Mouse (Mus musculus): ENCODE data around the gene Gemin2. TPM values are rescaled to one million over a fixed set of nuclear protein-coding genes. Genes with fewer than 3 reads are reported as not detected.
"Not testable (repeated sequence)": the region's sequence is repeated elsewhere in the genome, so short reads cannot be mapped to it uniquely, and the experiment has no call there.

Gene Gemin2
- 11.8 and 13.9 TPM in 2 replicates for polyA plus RNA-seq (2014; fragmentation: Nextera tagmentation; extraction: Ambion mirVana)

DNA sequence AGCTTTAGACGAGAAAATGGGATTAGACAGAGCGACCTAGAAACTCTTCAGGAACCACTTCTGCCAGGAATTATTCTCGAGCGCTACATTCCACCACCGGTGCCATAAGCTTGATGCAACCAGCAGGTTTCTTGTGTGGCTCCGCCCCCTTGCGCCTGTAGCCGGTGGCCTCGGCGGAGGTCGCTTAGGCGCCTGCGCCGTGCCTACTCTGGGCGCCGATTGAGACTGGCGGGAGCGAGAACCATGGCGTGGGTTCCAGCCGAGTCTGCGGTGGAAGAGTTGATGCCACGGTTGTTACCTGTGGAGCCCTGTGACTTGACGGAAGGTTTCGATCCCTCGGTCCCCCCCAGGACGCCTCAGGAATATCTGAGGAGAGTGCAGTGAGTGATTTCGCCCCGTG is at the start of gene Gemin2:
TSS of gene Gemin2 (plus strand) at position 160 of the 400 bp plus-strand sequence.
- no peaks in the 10 kb centered on the region for H3K9me3 ChIP-seq (ENCODE audit: control insufficient read depth, low read length)

GRCm38 (mm10) chr12:58964583-58964982 is 48.6 kb upstream of the Gemin2 start:
- no peak overlapping the region for H3K9ac ChIP-seq
- no peaks in the 10 kb centered on the region for H3K9me3 ChIP-seq (ENCODE audit: control insufficient read depth, low read length)
- 76% methylated on average over 4 of the region's 4 CpGs for WGBS
- H3K27me3 ChIP-seq (ENCODE audit: control insufficient read depth, insufficient read depth, low read length): no peaks in the 10 kb centered on the region
- H3K4me3 ChIP-seq (replicated peaks; ENCODE audit: low read length): no peak overlapping the region
- no peak overlapping the region for H3K27ac ChIP-seq
- H3K4me2 ChIP-seq (replicated peaks): no peak overlapping the region
- peak; percentile 55 for ATAC-seq (ENCODE audit: low FRiP score)
- peak; percentile 49 for DNase-seq (ENCODE audit: low spot score)
- peaks cover 68% of the 10 kb centered on the region for H3K36me3 ChIP-seq (replicated peaks; ENCODE audit: control insufficient read depth, insufficient read depth)
- no peaks in the 10 kb centered on the region for H3K4me1 ChIP-seq (replicated peaks; ENCODE audit: control insufficient read depth, insufficient read depth, low read length)

More for the DNA sequence above, at the start of gene Gemin2:
- H3K36me3 ChIP-seq (replicated peaks; ENCODE audit: control insufficient read depth, insufficient read depth): peaks cover 9% of the 10 kb centered on the region
- ATAC-seq (ENCODE audit: low FRiP score) (peak; percentile 73), DNase-seq (ENCODE audit: low spot score) (peak; percentile 86)
- H3K27ac ChIP-seq: peak within 1 kb of the TSS; percentile 76
- peak within 1 kb of the TSS; percentile 89 for H3K4me2 ChIP-seq (replicated peaks)
- no peaks in the 10 kb centered on the region for H3K27me3 ChIP-seq (ENCODE audit: control insufficient read depth, insufficient read depth, low read length)
- H3K4me1 ChIP-seq (replicated peaks; ENCODE audit: control insufficient read depth, insufficient read depth, low read length): peaks cover 27% of the 10 kb centered on the region
- WGBS: under 1% methylated on average over 28 of the region's 28 CpGs
- peak within 1 kb of the TSS; percentile 62 for H3K4me3 ChIP-seq (replicated peaks; ENCODE audit: low read length)
- peak within 1 kb of the TSS; percentile 74 for H3K9ac ChIP-seq

DNA sequence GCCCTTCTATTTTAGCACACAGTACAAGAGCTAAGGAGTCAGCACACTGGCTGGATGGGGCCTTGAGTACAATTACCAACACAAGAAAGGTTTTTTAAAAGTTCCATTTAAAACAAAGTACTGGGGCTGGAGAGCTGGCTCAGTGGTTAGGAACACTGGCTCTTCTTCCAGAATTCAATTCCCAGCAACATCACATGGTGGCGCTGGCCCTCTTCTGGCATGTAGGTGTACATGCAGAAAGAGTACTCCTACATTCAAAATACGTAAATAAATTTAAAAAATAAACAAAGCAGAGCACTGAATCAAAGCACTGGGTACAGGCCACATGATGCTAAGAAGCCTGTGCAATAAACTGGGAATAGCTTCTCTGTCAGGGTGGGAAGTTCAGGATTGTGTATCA is 36.2 kb upstream of the Gemin2 start:
- no peaks in the 10 kb centered on the region for H3K27me3 ChIP-seq (ENCODE audit: control insufficient read depth, insufficient read depth, low read length)
- H3K9me3 ChIP-seq (ENCODE audit: control insufficient read depth, low read length): no peaks in the 10 kb centered on the region
- H3K4me3 ChIP-seq (replicated peaks; ENCODE audit: low read length): no peak overlapping the region
- no peak overlapping the region for H3K4me2 ChIP-seq (replicated peaks)
- 79% methylated on average over 2 of the region's 2 CpGs for WGBS
- H3K9ac ChIP-seq: no peak overlapping the region
- H3K36me3 ChIP-seq (replicated peaks; ENCODE audit: control insufficient read depth, insufficient read depth): peaks cover 80% of the 10 kb centered on the region
- H3K27ac ChIP-seq: no peak overlapping the region
- H3K4me1 ChIP-seq (replicated peaks; ENCODE audit: control insufficient read depth, insufficient read depth, low read length): no peaks in the 10 kb centered on the region
- no peak for ATAC-seq (ENCODE audit: low FRiP score)
- DNase-seq (ENCODE audit: low spot score): no peak

DNA sequence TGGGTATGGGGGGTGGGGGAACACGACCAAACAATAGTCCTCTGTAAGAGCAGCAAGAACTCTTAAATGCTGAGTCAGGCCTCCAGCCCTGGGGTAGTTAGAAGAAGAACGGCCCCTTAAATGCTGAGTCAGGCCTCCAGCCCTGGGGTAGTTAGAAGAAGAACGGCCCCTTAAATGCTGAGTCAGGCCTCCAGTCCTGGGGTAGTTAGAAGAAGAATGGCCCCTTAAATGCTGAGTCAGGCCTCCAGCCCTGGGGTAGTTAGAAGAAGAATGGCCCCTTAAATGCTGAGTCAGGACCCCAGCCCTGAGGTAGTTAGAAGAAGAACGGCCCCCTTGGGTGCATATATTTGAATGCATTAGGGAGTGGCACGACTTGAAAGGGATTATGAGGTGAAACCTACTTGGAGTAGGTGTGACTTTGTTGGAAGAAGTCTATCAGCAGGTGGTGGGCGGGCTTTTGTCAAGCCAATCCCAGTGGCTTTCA is 32.0 kb upstream of the Gemin2 start:
- 84% methylated on average over 6 of the region's 6 CpGs for WGBS
- H3K4me2 ChIP-seq (replicated peaks); H3K27ac ChIP-seq; ATAC-seq (ENCODE audit: low FRiP score); H3K9ac ChIP-seq; H3K9me3 ChIP-seq (ENCODE audit: control insufficient read depth, low read length); H3K4me3 ChIP-seq (replicated peaks; ENCODE audit: low read length); DNase-seq (ENCODE audit: low spot score); H3K27me3 ChIP-seq (ENCODE audit: control insufficient read depth, insufficient read depth, low read length); H3K4me1 ChIP-seq (replicated peaks; ENCODE audit: control insufficient read depth, insufficient read depth, low read length): not testable (repeated sequence)
- H3K36me3 ChIP-seq (replicated peaks; ENCODE audit: control insufficient read depth, insufficient read depth): peaks cover 87% of the 10 kb centered on the region

GRCm38 (mm10) chr12:58985766-58986165 is 27.4 kb upstream of the Gemin2 start:
- 96% methylated on average over 3 of the region's 3 CpGs for whole genome bisulfite sequencing
- ATAC-seq (ENCODE audit: low FRiP score) (no peak), DNase-seq (ENCODE audit: low spot score) (no peak)
- peaks cover 84% of the 10 kb centered on the region for H3K36me3 ChIP-seq (replicated peaks; ENCODE audit: control insufficient read depth, insufficient read depth)
- no peak overlapping the region for H3K4me3 ChIP-seq (replicated peaks; ENCODE audit: low read length)
- no peak overlapping the region for H3K27ac ChIP-seq
- H3K4me1 ChIP-seq (replicated peaks; ENCODE audit: control insufficient read depth, insufficient read depth, low read length): no peaks in the 10 kb centered on the region
- H3K27me3 ChIP-seq (ENCODE audit: control insufficient read depth, insufficient read depth, low read length): no peaks in the 10 kb centered on the region
- H3K9me3 ChIP-seq (ENCODE audit: control insufficient read depth, low read length): no peaks in the 10 kb centered on the region
- no peak overlapping the region for H3K4me2 ChIP-seq (replicated peaks)
- no peak overlapping the region for H3K9ac ChIP-seq

- no peaks in the 10 kb centered on the region for H3K27me3 ChIP-seq (ENCODE audit: control insufficient read depth, insufficient read depth, low read length)
- H3K9ac ChIP-seq: no peak overlapping the region
- peaks cover 27% of the 10 kb centered on the region for H3K4me1 ChIP-seq (replicated peaks; ENCODE audit: control insufficient read depth, insufficient read depth, low read length)
- no peak overlapping the region for H3K27ac ChIP-seq
- H3K4me2 ChIP-seq (replicated peaks): peak overlapping the region; percentile 83
- peak overlapping the region; percentile 62 for H3K4me3 ChIP-seq (replicated peaks; ENCODE audit: low read length)
- 78% methylated on average over 2 of the region's 2 CpGs for WGBS
- H3K9me3 ChIP-seq (ENCODE audit: control insufficient read depth, low read length): no peaks in the 10 kb centered on the region
- DNase-seq (ENCODE audit: low spot score) (no peak), ATAC-seq (ENCODE audit: low FRiP score) (no peak)
- H3K36me3 ChIP-seq (replicated peaks; ENCODE audit: control insufficient read depth, insufficient read depth): peaks cover 17% of the 10 kb centered on the region
These were observed 2.7 kb upstream of the Gemin2 start for GRCm38 (mm10) chr12:59010482-59010881.

DNA sequence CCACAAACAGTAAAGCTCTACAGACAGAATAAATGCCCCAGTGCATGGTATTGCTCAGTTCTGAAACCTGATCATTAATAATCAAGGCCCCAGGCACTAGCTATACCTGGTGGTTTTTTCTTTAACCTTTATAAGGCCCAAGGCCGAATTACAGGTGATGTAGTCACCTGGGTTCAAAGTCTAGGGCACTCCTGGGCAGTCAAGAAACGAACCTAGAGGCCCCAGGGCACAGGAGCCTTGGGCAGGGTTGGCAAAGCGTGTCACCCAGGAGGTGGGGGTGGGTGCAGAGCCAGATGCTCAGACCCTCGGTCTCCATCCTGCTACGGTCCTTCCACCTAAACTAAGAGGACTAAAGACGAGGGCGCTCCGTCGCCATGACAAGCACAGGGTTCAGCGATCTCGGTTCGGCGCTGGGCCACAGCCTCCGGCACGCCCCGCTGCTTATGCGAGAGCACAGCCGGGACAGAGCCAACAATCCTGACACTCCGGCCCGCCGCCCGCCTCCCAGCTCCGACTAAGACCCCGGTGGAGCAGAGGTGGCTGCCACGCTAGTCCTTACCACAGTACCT is 1.8 kb upstream of the Gemin2 start:
- H3K9ac ChIP-seq: peak overlapping the region; percentile 77
- H3K4me2 ChIP-seq (replicated peaks): peak overlapping the region; percentile 83
- WGBS: under 1% methylated on average over 25 of the region's 25 CpGs
- no peak for DNase-seq (ENCODE audit: low spot score)
- H3K27me3 ChIP-seq (ENCODE audit: control insufficient read depth, insufficient read depth, low read length): no peaks in the 10 kb centered on the region
- H3K4me3 ChIP-seq (replicated peaks; ENCODE audit: low read length): peak overlapping the region; percentile 62
- no peaks in the 10 kb centered on the region for H3K9me3 ChIP-seq (ENCODE audit: control insufficient read depth, low read length)
- ATAC-seq (ENCODE audit: low FRiP score): no peak
- H3K27ac ChIP-seq: peak overlapping the region; percentile 87
- peaks cover 27% of the 10 kb centered on the region for H3K4me1 ChIP-seq (replicated peaks; ENCODE audit: control insufficient read depth, insufficient read depth, low read length)
- H3K36me3 ChIP-seq (replicated peaks; ENCODE audit: control insufficient read depth, insufficient read depth): peaks cover 8% of the 10 kb centered on the region

DNA sequence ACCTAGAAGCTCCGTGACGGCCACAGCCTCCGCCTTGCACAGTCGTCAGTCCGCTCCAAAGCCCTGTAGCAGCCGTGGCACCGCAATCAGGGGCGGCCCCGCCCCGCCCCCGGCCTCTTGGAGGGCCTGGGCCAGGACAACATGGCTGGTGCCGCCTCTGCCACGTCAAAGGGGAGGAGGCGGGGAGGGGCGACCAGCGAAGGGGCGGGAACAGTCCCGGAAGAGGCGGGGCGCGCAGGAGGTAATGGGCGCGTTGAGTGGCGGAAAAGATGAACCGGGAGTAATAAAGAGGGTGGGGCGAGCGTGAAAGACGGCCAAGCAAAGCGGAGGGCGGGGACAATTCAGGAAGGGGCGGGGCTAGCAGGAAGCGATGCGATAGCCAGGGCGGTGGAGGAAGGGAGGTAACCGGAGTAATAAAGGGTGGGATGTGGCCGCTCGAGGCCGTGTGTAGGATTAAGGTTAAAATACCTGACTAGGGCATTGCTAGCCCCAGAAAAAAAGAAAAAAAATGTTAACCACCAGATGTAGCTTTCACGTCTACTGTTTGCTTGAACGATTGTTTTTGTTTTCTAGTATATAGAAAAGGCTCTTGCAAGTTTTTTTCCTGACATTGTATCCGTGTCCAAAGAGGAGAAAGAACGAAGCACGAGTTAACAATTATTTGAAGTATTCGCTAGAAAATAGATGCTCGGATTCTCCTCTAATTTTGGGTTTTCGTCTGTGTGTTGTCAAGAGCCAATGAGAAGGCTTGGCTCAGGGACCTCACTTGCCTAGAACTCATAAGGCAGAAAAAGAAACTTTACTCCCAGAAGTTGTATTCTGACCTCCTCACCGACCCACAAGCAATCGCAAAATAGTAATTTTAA is 1.1 kb upstream of the Gemin2 start, which contains the start of gene Sec23a:
TSS of gene Sec23a (minus strand) at position 174 of the 866 bp plus-strand sequence.
- no peaks in the 10 kb centered on the region for H3K27me3 ChIP-seq (ENCODE audit: control insufficient read depth, insufficient read depth, low read length)
- DNase-seq (ENCODE audit: low spot score) (peak; percentile 95), ATAC-seq (ENCODE audit: low FRiP score) (peak; percentile 98)
- H3K4me3 ChIP-seq (replicated peaks; ENCODE audit: low read length): peak within 1 kb of the TSS; percentile 62
- H3K36me3 ChIP-seq (replicated peaks; ENCODE audit: control insufficient read depth, insufficient read depth): peaks cover 2% of the 10 kb centered on the region
- H3K27ac ChIP-seq: peak within 1 kb of the TSS; percentile 87
- peak within 1 kb of the TSS; percentile 77 for H3K9ac ChIP-seq
- no peaks in the 10 kb centered on the region for H3K9me3 ChIP-seq (ENCODE audit: control insufficient read depth, low read length)
- WGBS: under 1% methylated on average over 48 of the region's 48 CpGs
- H3K4me1 ChIP-seq (replicated peaks; ENCODE audit: control insufficient read depth, insufficient read depth, low read length): peaks cover 27% of the 10 kb centered on the region
- peak within 1 kb of the TSS; percentile 89 for H3K4me2 ChIP-seq (replicated peaks)

GRCm38 (mm10) chr12:59012710-59013091 is 492 bp upstream of the Gemin2 start:
- peak overlapping the region; percentile 74; the same call in 1 of the 2 replicates for H3K9ac ChIP-seq
- DNase-seq (ENCODE audit: low spot score): peak; percentile 33

More at GRCm38 (mm10) chr12:59012710-59013091, 492 bp upstream of the Gemin2 start:
- H3K4me1 ChIP-seq (replicated peaks; ENCODE audit: control insufficient read depth, insufficient read depth, low read length): peaks cover 27% of the 10 kb centered on the region
- no peaks in the 10 kb centered on the region for H3K9me3 ChIP-seq (ENCODE audit: control insufficient read depth, low read length)
- H3K4me3 ChIP-seq (replicated peaks; ENCODE audit: low read length): peak overlapping the region; percentile 62
- no peak for ATAC-seq (ENCODE audit: low FRiP score)
- WGBS: 3% methylated on average over 7 of the region's 7 CpGs
- peak overlapping the region; percentile 76; the same call in 1 of the 2 replicates for H3K27ac ChIP-seq
- no peaks in the 10 kb centered on the region for H3K27me3 ChIP-seq (ENCODE audit: control insufficient read depth, insufficient read depth, low read length)
- H3K4me2 ChIP-seq (replicated peaks): peak overlapping the region; percentile 89
- H3K36me3 ChIP-seq (replicated peaks; ENCODE audit: control insufficient read depth, insufficient read depth): peaks cover 6% of the 10 kb centered on the region; the same call in 1 of the 2 replicates

All from hindbrain, embryonic 14.5 days (tissue).